Mouse (Mus musculus) layer of hippocampus, postnatal 10 days (tissue): Measurements from ENCODE around the gene Wdfy3. TPM values are rescaled to one million over a fixed set of nuclear protein-coding genes. Genes with fewer than 3 reads are reported as not detected.
"Not testable (repeated sequence)": the region's sequence is repeated elsewhere in the genome, so short reads cannot be mapped to it uniquely, and the experiment has no call there.

Source experiments
- DNase-seq, 2 experiments: peaks; one replicate each; pipeline ENCODE4 v3.0.0; 2021; ENCODE audit warnings: low spot score in 2 of 2
- long read RNA-seq: library from polyadenylated mRNA; stranded (forward); transcript quantifications from one replicate; pipeline ENCODE4 v2.0.0, GENCODE M21; 2023
- total RNA-seq, 2 experiments: library from RNA; stranded (reverse); gene quantifications; 2 replicates each; pipeline ENCODE4 v1.2.3; 2021

The Wdfy3 gene
- 100 to 1,000 TPM; 105 to 106 TPM for total RNA-seq
- long read RNA-seq, partial matches to known transcripts, result 10 of 16 reads
- long read RNA-seq, other reads (novel, unspliced or antisense), result 6 of 16 reads

DNA sequence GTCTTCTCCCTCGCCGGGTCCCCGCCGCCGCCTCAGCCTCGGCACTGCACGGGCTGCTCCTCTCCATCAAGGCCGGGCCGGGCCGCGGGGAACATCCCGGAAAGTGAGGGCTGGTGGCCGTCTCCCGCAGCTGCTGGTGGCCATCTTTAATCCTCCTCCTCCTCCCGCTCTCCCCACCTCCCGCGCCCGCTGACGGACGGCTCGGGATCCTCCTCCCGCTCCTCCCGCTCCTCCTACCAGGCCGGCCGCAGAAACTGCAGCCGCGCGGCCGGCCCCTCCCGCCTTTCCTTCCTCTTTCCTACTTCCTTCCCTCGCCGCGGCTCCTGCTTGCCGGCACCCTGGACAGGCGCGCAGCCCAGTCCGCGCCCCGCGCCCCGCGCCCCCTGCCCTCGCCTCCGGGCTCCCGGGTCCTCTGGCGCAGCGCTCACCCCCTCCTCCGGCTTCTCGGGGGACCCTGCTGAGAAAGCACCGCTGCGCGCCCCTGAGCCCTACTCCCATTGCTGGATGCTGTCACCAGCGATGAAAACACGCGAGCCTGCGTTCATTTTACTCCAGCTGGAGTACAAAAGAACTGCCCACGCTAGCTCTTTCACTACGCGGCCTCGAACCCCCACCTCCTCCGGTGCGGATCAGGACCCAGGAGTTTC, at the start of gene Wdfy3:
TSS of gene Wdfy3 (minus strand) at position 155 of the 647 bp plus-strand sequence.
- DNase-seq, result peak; percentile 87 to 90

DNA sequence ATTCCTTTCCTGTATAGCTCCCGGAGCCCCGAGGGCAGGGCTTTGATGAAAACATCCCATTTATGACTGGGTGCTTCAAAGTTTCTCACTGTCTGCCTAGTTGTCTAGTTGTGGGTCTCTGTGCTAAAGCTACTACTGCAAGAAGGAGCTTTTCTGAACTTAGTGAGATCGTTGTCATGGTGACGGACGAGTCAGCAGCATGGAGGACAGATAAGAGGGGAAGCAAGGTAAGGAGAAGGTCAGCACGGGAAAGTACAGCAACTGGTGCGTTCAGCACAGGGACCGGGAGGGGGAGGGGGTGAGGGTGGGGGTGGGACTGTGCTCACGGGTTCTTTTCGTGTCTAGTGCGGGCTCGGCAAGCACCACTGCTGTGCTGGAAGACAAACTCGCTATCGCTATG, 43.3 kb upstream of the Wdfy3 start:
- DNase-seq, result no peak

DNA sequence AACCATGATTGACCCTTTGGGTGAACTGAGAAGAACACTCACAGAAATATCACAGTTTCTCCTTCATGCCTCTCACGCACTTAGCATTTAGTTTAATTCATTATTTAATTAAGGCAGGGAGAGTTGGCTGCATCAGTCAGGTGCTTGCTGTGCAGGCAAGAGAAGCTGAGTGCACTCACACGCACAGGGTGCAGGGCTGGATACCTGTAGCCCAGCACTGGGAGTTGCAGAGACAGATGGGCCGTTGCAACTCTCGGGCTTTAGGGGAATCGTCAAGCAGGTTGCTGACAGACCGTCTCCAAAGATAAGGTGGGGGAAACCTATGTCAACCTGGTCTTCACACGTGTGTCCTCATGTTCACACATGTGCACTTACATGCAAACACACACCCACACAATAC, 42.3 kb upstream of the Wdfy3 start:
- no peak for DNase-seq

DNA sequence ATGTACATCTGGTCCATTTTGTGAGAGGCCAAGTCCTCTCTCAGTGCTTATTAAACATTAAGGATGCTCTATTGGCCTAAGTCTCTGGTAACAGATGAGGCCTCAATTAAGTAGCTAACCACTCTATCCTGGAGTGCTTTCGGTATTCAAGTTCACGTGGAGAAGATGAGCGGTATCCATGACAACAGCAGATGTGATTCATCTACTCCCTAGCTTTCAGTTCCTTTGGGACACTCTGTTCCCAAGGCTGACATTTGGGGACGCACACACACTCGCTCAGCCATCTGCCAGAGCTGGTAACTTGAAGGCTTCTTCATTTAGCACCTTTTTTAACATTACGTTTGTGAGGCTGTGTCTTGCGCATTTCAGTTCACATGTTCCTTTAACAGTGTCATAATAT, 40.3 kb upstream of the Wdfy3 start:
- peak in 1 of 2 experiments; percentile 35 for DNase-seq

DNA sequence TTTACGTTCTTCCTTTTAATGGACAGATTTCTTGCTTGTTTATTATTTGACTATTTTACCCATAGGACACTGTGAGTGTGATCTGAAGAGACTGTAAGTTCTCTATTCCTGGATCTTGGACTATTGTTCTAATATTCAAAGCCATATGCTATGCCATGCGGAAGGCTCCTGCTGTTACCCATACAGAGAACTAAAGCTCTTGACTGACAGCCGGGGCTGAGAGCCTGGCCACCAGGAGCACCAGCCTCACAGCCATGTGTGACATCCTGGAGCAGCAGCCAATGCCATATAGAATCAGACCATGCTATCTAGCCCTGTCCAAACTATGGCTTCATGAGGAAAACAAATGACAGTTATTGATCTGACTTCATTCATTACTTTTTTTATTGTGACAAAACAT, 36.2 kb upstream of the Wdfy3 start:
- no peak for DNase-seq

DNA sequence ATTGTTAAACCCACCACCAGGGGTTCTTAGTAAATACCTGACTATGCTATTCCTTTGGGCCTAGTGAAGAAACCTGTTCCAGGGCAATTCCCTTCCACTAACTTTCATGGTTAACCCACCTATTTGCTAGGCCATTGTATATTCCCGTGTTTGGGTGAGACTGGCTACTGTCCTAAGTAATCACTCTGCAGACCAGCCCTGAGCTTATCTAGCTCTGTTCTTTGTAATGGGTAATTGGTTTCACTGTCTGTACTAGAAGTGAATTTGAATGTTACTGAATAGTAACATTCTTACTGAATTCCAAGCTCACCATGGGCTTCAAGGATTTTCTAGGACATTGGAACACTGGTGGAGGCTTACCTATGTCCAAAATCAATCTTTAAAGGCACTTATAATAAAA, 32.1 kb upstream of the Wdfy3 start:
- not testable (repeated sequence) for DNase-seq

DNA sequence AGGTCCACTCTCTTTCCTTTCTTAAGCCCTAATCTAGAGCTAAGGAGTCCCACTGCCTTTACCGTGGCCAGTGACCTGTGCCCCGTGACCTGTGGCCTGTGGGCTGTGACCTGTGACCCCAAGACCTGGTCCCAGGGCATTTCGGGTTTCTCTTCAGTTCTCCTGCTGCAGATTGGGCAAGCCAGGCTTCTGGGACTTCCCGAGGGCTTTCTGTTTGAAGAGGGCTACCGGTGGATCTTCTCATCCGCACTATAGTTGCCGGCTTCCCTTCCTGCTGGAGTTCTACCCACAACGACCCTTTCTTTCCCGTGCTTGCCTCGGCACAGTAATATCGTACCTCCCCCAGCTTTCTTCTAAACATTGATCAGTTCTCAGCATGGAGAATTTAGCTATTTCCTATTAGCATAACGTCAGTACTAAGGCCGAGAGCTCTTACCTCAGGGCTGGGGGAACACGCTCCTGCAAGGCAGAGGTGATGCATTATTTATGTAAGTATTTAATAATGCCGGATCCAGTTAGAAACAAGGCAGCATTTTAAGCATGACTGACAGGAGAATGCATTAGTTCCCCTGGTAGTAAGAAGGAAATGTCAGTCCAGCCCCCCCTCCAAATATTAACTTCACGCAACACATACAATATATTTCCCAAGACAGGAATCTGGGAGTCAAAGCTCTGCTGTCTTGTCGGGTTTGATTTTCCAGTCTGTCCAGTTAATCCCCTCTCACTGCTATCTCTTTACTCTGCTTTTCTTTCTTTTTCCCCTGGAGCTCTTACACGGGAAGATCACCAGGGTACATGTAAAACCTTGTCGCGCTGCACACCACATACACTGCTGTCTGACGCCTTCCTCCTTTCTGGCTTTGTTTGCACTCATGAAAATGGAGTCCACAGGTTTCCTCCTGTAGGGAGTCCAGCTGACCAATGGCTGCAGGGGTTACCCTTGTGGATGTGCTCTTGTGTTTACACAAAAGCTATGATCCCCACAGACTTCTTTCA, 30.8 kb upstream of the Wdfy3 start:
- no peak for DNase-seq

DNA sequence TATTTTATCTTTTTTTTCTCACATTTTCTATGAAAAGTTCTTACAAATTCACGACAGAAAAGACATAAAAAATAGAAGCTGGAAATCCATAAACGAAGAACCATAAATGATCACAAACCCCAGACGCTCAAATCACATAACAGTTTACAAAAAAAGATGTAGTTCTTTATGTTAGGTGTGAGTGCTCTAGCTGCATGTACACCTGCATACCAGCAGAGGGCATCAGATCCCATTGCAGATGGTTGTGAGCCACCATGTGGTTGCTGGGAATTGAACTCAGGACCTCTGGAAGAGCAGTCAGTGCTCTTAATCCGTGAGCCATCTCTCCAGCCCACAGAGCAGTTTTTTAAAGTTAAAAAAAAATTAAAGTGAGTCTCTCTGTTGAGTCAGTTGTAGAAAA, 25.9 kb upstream of the Wdfy3 start:
- no peak for DNase-seq

DNA sequence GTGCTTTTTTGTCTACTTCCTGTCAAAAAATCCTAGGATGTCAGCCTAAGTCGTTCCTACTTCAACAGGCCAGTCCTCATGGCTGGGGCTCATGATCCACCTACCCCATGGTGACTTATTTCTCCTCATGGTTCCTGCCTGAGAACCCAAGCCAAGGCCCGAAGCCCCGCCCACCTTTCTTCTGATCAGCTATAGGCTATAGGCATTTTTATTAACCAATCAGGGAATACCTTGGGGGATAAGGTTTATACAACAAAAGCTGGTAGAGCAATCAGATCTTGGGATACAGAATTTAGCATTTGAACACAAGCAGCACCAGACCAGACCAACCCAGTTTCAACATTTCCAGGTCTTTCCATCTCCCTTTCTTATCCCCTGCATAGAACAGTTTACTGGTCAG, 21.0 kb upstream of the Wdfy3 start:
- no peak for DNase-seq

DNA sequence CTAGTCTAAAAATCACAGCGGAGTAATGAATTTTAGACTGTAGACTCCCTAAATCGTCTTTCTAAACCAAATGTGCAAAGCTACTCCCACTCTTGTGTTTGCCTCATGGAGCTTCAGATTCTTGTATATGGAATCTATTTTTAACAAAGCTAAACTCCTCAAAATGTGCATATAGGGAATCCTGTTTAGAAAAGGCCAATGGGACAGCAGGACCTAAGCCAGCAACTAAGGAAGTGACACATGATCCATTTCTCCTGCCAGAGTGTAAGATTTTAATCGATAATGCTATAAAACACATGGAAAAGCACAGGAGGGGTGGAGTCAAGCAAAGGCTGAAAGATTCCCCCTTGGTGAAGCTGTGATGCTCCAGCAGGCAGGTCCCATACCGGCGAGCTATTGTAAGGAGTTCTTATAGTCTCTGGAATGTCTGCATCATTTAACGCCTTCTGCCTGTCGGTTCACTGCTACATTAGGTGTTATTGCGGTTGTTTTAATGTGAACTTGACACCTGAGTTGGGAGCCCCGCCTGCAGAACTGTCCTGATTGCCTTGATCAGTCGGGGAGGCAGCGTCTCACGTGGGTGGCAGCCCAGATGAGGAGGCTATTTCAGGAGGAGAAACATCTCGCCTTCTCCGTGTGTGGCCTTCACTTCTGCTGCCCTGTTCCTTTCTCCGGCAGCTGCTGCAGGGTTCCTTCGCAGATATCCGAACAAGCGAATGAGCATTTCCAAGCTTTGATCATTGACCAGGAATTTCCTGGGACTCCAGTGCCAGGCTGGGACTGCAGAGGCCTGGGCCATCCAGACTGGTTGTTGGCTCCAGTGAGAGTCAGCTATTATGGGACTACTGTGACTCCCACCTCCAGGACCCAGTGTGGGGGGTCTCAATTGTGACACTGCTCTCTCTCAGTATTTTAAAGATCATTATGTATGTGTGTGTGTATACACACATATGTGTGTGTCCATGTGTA, 15.3 kb upstream of the Wdfy3 start:
- no peak for DNase-seq

DNA sequence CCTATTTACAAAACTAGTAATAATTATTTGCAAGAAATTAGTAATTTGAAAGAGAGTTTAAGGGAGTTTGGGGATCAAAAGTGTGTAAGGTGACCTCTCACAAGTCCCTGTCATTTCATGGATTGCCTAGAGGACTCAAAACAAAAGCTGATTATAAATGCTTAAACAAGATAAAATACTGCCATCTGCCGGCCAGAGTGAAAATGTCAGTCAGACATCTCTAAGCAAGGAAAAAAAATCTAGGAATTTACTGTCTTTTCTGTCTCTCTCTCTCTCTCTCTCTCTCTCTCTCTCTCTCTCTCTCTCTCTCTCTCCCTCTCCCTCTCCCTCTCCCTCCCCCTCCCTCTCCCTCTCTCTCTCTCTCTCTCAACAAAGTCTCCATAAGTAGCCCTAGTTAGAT, 4.4 kb upstream of the Wdfy3 start:
- DNase-seq, result peak; percentile 75 to 78

DNA sequence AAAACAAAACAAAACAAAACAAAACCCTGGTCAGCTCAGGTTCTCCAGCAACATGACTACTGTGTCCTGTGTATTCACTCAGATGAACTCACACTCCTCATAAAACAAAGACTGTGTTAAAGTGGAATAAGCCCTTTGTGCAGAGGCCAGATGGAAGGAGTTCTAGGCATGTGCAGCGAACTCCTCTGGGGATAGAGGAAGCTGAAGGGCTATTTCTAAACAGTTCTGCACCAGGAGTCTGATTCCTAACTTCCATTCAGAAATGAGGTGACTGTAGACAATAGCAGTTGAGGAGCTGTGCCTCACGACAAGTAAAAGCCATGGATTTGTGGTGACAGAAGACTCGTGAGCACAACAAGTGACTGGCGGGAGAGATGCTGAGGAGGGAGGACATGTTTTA, 2.3 kb upstream of the Wdfy3 start:
- DNase-seq, result no peak

DNA sequence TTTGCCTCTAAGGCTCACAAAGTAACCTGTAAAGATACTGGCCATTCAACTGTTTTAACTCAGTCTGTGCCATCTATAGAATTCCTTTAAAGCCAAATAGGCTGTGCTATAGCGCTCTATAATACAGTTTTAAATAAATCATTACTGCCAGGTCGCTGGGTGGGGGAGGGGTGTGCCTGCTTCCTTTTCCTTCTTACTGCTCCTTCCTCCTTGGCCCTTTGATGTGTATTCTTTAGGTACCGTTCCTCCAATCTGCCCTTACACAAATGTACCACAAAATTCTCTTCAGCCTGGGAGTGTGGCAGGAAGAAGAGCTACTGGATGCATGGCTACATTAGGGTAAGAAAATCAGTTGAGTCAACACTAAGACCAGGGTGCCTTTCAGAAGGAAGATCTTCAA, 1.5 kb upstream of the Wdfy3 start:
- DNase-seq, result no peak

DNA sequence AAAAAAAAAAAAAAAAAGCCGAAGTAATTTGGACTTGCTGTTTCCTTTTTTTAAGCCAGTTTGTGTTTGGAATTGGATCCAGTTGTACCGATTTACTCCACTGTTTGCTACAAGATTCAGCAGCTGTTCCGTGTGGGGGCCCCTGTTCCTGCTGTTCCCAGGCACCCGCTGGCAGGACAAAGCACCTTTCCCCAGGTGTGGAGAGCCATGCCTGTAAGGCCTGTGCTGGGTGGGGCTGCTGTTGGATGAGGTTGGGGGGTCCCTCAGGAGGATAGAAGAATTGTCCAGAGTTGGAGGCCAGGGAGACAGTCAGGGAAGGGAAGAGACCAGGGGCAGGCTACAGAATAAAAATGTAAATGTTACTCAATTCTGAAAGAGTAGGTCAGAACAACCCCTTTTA, 1.1 kb upstream of the Wdfy3 start:
- DNase-seq, result no peak

DNA sequence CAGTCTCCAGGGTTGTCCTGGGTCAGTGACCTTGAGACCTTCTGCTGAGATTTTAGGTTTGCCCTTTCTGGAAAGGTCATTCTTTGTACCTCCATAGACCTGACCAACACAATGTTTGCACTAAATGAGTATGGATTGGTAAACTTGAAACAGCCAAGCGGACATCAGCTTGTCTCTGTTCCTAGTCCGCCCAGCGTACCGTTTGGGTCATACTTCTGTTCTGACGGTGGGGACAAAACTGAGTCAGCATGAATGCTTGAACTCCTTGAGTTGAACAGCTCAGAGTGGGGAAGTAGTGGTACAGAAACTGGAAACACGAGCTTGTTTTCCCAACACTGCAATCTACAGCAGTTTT, 670 bp upstream of the Wdfy3 start:
- DNase-seq, result no peak

DNA sequence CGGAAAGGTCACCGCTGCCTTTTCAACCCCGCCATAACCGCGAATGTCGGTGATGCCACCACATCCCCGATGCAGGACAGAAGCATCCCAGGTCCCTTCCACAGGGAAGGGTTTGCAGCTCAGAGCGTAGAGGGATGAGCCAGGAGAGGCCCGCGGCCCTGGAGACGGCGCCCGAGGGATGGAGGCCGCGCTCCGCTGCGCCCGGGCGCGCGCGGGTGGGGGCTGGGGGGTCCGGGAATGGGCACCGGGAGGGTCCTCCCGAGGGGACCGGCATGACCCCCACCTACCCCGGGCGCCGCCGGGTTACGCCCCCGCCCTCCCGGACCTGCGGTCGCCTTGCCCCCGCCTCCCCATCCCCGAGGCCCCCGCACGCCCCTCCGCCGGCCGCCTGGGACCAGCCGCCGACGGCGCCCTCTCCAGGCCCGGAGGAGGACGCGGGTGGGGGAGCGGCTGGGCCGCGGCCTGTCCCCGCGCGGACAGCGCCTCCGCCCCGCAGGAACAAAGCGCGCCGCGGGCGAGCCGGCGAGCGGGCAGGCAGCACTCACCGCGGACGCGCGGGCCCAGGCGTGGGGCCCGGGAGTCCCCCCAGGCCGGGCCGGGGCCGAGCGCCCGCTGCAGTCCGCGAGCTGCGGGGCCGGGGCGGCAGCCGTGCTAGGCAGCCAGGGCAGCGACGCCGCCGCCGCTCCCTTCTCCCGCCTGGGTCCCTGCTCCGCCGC, 512 bp downstream of the Wdfy3 start:
- DNase-seq, result peak; percentile 64 to 80

DNA sequence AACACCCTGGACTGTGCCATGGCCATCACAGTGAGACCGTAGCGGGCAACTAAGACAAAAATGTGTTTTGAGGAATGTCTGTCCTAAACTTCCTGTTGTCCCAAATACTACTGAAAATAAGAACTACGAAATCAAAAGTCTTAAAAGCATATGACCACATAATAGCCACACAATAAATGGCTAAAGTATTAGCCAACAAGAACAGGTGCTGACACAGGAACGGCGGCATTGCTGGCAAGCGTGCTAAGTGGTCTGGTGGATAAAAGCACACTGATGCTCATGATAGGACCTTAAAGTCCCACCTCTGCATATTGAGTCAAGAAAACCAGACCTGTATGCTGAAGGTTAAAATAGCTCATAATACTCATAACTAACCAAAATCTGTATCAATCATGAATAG, 3.3 kb downstream of the Wdfy3 start:
- no peak for DNase-seq

DNA sequence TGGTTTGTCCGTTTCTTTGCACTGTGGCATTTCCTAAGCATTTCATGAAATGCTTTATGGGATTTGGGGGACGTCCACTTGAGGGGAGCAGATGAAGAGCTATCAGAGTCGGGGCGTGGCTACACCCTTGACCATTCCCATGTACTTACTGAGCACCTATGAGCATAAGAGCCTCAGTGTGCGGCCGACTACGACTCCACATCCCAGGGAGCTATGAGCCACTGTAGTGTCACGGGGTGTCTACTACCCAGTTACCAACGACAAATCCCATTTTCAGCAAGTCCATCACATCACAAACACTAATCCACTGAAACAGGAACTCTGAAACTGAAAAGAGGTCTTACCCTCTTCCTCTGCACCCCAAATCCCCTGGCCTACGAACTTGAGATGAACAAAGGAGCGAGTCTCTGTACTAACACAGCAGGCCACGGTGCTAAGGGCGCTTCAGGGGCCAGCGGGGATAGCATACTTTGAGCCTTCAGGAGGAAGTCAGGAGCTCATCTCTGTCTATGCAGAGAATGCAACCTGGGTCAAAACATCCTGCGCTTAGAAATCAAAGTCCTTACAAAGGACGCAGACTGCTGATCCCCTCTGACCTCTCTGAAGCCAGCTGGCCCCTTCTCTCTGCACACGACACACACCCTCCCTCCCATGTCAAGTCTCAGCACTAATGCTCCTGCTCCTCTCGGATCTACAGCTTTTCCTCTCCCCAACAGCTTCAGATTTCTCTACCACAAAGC, 6.5 kb downstream of the Wdfy3 start:
- DNase-seq, result no peak

DNA sequence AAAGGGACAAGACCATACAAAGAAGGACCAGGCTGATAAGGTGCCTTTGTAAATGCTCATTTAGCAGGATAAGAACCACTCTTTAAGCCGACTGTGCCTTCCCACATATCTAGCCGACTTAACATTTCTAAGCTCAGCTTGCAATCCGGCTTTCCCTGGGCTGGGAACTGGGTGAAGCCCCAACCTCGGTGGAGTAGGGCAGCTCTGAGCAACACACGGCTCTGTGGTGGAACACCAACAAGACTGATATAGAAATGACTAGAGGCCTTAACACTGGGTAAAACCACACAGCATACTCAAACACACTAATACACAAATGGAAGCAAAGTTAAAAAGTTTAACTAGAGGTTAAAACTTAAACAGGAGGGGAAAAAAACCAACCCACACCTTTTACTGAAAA, 7.9 kb downstream of the Wdfy3 start:
- DNase-seq, result no peak

DNA sequence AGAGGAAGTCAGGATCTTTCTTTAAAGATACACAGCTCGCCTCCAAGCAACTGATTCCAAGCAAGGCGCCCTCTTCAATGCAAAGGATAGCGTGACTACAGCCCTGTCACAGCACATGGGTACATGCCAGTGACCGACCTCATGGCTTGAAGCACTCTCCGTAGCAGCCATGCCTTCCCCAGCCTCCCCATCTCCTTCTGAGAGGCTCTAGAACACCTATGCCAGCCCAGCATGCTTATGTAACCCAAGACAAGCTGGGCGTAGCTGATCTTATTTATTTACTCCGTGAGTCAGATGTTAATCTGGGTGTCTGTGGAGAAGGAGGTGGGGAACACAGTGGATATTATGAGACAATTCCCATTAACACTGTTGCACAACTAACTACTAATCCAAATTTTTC, 13.8 kb downstream of the Wdfy3 start:
- DNase-seq, result no peak
